Mouse (Mus musculus) kidney, adult 2 months (tissue): ENCODE results near the gene Ugt1a2.

Experiments
- CTCF ChIP-seq: fragments of 200-500 bp; conservative IDR thresholded peaks from 2 replicates; pipeline ENCODE4 v1.5.1; 2011; ENCODE audit warnings: low read depth, mild to moderate bottlenecking, control low read depth, low read length, moderate library complexity, mixed read lengths; ENCODE audit not compliant: insufficient read depth, insufficient read length
- POLR2A ChIP-seq: fragments of 200-500 bp; IDR thresholded peaks from one replicate; pipeline ENCODE4 v1.6.1; 2011; ENCODE audit warnings: low read depth, low read length, control low read depth

DNA sequence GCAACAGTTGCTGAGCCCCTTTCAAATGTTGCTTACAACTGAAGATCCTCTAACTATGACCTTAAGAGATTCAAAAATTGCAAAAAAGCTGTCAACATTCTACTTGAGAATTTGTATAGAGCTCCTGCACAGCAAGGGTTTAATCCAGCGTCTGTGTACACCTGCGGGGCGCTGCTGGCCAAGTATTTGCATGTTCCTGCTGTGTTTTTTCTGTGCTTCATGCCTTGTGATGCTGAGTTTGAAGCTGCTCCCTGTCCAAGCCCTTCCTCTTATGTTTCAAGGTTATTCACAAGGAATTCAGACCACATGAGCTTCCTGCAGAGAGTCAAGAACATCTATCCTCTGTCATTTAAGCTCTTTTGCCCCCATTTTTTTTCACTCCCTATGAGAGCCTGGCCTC lies 8.3 kb upstream of the Ugt1a2 start:
- TF ChIP-seq CTCF, result no peak
- TF ChIP-seq POLR2A, result no peak
